Mouse (Mus musculus) forebrain, embryonic 11.5 days (tissue): ENCODE data around the gene Gm14862. TPM values are rescaled to one million over a fixed set of nuclear protein-coding genes. Genes with fewer than 3 reads are reported as not detected.
"Not testable (repeated sequence)": the region's sequence is repeated elsewhere in the genome, so short reads cannot be mapped to it uniquely, and the experiment has no call there.

Experiments used
- ATAC-seq: fragments of 200-750 bp; cut with Nextera tagmentation; replicated peaks from 2 replicates; pipeline ENCODE4 v1.8.0; 2017; ENCODE audit warnings: moderate TSS enrichment; ENCODE audit not compliant: low FRiP score
- DNase-seq: peaks from one replicate; pipeline ENCODE4 v3.0.0-alpha.2; 2017; ENCODE audit warnings: low spot score
- H3K27ac ChIP-seq: fragments of 300-500 bp; sonication (generic); 2 replicates; pipeline ENCODE4 v1.5.1; 2014; ENCODE audit warnings: low read depth, low read length
- H3K27me3 ChIP-seq: fragments of 300-500 bp; sonication (generic); 2 replicates; pipeline ENCODE4 v1.6.1; 2014; ENCODE audit warnings: mild to moderate bottlenecking, low read length, mixed read lengths; ENCODE audit not compliant: control insufficient read depth, insufficient read depth
- H3K36me3 ChIP-seq: fragments of 300-500 bp; sonication (generic); 2 replicates; pipeline ENCODE4 v1.6.1; 2014; ENCODE audit warnings: mild to moderate bottlenecking, low read length, moderate library complexity, mixed read lengths; ENCODE audit not compliant: control insufficient read depth, insufficient read depth
- H3K4me1 ChIP-seq: fragments of 300-500 bp; sonication (generic); replicated peaks from 2 replicates; pipeline ENCODE4 v1.6.1; 2014; ENCODE audit warnings: low read length, mixed read lengths; ENCODE audit not compliant: control insufficient read depth, insufficient read depth
- H3K4me2 ChIP-seq: fragments of 300-500 bp; sonication (generic); 2 replicates; pipeline ENCODE4 v1.6.1; 2014; ENCODE audit warnings: low read depth, mild to moderate bottlenecking, low read length, moderate library complexity, mixed read lengths; ENCODE audit not compliant: severe bottlenecking
- H3K4me3 ChIP-seq: fragments of 300-500 bp; sonication (generic); 2 replicates; pipeline ENCODE4 v1.5.1; 2014; ENCODE audit warnings: low read depth, low read length
- H3K9ac ChIP-seq: fragments of 300-500 bp; sonication (generic); 2 replicates; pipeline ENCODE4 v1.6.1; 2014; ENCODE audit warnings: low read length
- H3K9me3 ChIP-seq: fragments of 300-500 bp; sonication (generic); 2 replicates; pipeline ENCODE4 v1.6.1; 2016; ENCODE audit warnings: low read length, mixed read lengths; ENCODE audit not compliant: control insufficient read depth
- WGBS: fragments of 180-500 bp; shearing (Covaris S2); extraction: QIAGEN DNeasy Blood & Tissue Kit; methylation state at CpG from one replicate; pipeline ENCODE4 v1.1.7; 2014; 5-methylcytosine and 5-hydroxymethylcytosine counted together
- polyA plus RNA-seq: library from polyadenylated mRNA; unstranded; fragments of >200 nt; fragmentation: Nextera tagmentation; extraction: Ambion mirVana; gene quantifications from 2 replicates; pipeline ENCODE4 v1.2.1, GENCODE M21; 2014

Gene Gm14862
- polyA plus RNA-seq: not detected in 2 replicates

GRCm38 (mm10) chrX:9256766-9257165, at the start of gene Gm14862:
TSS of gene Gm14862 (minus strand) at chrX:9256899.
- H3K9ac ChIP-seq: no peak within 1 kb of the TSS
- 75% methylated on average over 5 of the region's 5 CpGs for WGBS
- ATAC-seq: no peak

GRCm38 (mm10) chrX:9303455-9303854, 46.8 kb upstream of the Gm14862 start:
- H3K4me2 ChIP-seq: no peak overlapping the region
- no peak overlapping the region for H3K4me3 ChIP-seq
- H3K9me3 ChIP-seq: no peaks in the 10 kb centered on the region
- H3K4me1 ChIP-seq: no peaks in the 10 kb centered on the region
- H3K27me3 ChIP-seq: no peaks in the 10 kb centered on the region
- DNase-seq (no peak), ATAC-seq (no peak)
- WGBS: 80% methylated on average over 1 of the region's 1 CpGs
- no peaks in the 10 kb centered on the region for H3K36me3 ChIP-seq
- no peak overlapping the region for H3K27ac ChIP-seq
- no peak overlapping the region for H3K9ac ChIP-seq

More at GRCm38 (mm10) chrX:9256766-9257165, at the start of gene Gm14862:
- H3K9me3 ChIP-seq: no peaks in the 10 kb centered on the region
- H3K4me2 ChIP-seq: no peak within 1 kb of the TSS
- no peak within 1 kb of the TSS for H3K4me3 ChIP-seq
- no peaks in the 10 kb centered on the region for H3K27me3 ChIP-seq
- H3K27ac ChIP-seq: no peak within 1 kb of the TSS
- H3K36me3 ChIP-seq: no peaks in the 10 kb centered on the region
- H3K4me1 ChIP-seq: no peaks in the 10 kb centered on the region
- DNase-seq: no peak

- WGBS: 80% methylated on average over 5 of the region's 5 CpGs
- Histone ChIP-seq H3K36me3 (no peaks in the 10 kb centered on the region), H3K4me1 (no peaks in the 10 kb centered on the region), H3K27me3 (no peaks in the 10 kb centered on the region), H3K9me3 (no peaks in the 10 kb centered on the region), H3K4me2 (no peak overlapping the region), H3K4me3 (no peak overlapping the region), H3K9ac (no peak overlapping the region), H3K27ac (no peak overlapping the region)
- no peak for DNase-seq
- no peak for ATAC-seq
Observed at GRCm38 (mm10) chrX:9302791-9303190, 46.1 kb upstream of the Gm14862 start.

GRCm38 (mm10) chrX:9298413-9298864, 41.7 kb upstream of the Gm14862 start:
- DNase-seq (no peak), ATAC-seq (no peak)
- H3K4me1 ChIP-seq: no peaks in the 10 kb centered on the region
- no peak overlapping the region for H3K4me2 ChIP-seq
- 92% methylated on average over 5 of the region's 5 CpGs for WGBS
- H3K4me3 ChIP-seq: no peak overlapping the region
- no peak overlapping the region for H3K9ac ChIP-seq
- no peaks in the 10 kb centered on the region for H3K36me3 ChIP-seq
- H3K27me3 ChIP-seq: no peaks in the 10 kb centered on the region
- H3K9me3 ChIP-seq: no peaks in the 10 kb centered on the region
- H3K27ac ChIP-seq: no peak overlapping the region

GRCm38 (mm10) chrX:9293140-9293829, 36.6 kb upstream of the Gm14862 start:
- not testable (repeated sequence) for H3K9ac ChIP-seq, DNase-seq, H3K4me3 ChIP-seq, H3K4me2 ChIP-seq, H3K4me1 ChIP-seq, H3K27me3 ChIP-seq, ATAC-seq, H3K9me3 ChIP-seq, H3K36me3 ChIP-seq, H3K27ac ChIP-seq
- 83% methylated on average over 3 of the region's 4 CpGs for WGBS

GRCm38 (mm10) chrX:9283464-9283863, 26.8 kb upstream of the Gm14862 start, which contains the start of gene H2al1m:
TSS of gene H2al1m (plus strand) at chrX:9283764.
- not testable (repeated sequence) for H3K27me3 ChIP-seq, H3K9me3 ChIP-seq, H3K9ac ChIP-seq, H3K27ac ChIP-seq, H3K4me3 ChIP-seq, H3K4me2 ChIP-seq, ATAC-seq, H3K36me3 ChIP-seq, DNase-seq, H3K4me1 ChIP-seq
- WGBS: no CpG with 5 or more reads among the region's 1 CpGs

GRCm38 (mm10) chrX:9274321-9274720, 17.6 kb upstream of the Gm14862 start:
- H3K27ac ChIP-seq: no peak overlapping the region
- H3K9me3 ChIP-seq: no peaks in the 10 kb centered on the region
- H3K27me3 ChIP-seq: no peaks in the 10 kb centered on the region
- H3K4me2 ChIP-seq: no peak overlapping the region
- H3K4me1 ChIP-seq: no peaks in the 10 kb centered on the region
- H3K36me3 ChIP-seq: no peaks in the 10 kb centered on the region
- no peak overlapping the region for H3K4me3 ChIP-seq
- ATAC-seq (no peak), DNase-seq (no peak)
- 76% methylated on average over 8 of the region's 8 CpGs for WGBS
- no peak overlapping the region for H3K9ac ChIP-seq

GRCm38 (mm10) chrX:9273377-9274002, 16.8 kb upstream of the Gm14862 start:
- peak overlapping the region; percentile 52 for H3K4me3 ChIP-seq
- ATAC-seq: no peak
- no peak for DNase-seq
- no peaks in the 10 kb centered on the region for H3K4me1 ChIP-seq
- H3K9me3 ChIP-seq: no peaks in the 10 kb centered on the region
- H3K27me3 ChIP-seq: no peaks in the 10 kb centered on the region
- no peak overlapping the region for H3K27ac ChIP-seq
- no peaks in the 10 kb centered on the region for H3K36me3 ChIP-seq
- H3K4me2 ChIP-seq: peak overlapping the region; percentile 51; the same call in 1 of the 2 replicates
- no peak overlapping the region; the same call in 1 of the 2 replicates for H3K9ac ChIP-seq
- 61% methylated on average over 12 of the region's 12 CpGs for WGBS
